Mouse (Mus musculus): ENCODE measurements around the gene Kcnn3. TPM values are rescaled to one million over a fixed set of nuclear protein-coding genes. Genes with fewer than 3 reads are reported as not detected.

Kcnn3 gene
- polyA plus RNA-seq, 1 experiment = 6.2 TPM

GRCm38 (mm10) chr3:89603300-89603699, 83.3 kb downstream of the Kcnn3 start:
- Histone ChIP-seq H3K4me3 (replicated peaks; ENCODE audit: insufficient read depth, low read depth, low read length) (no peak overlapping the region), H3K27ac (ENCODE audit: insufficient read depth, low read length) (no peak overlapping the region), H3K27me3 (ENCODE audit: control insufficient read depth, insufficient read depth, low read length) (no peaks in the 10 kb centered on the region), H3K4me1 (ENCODE audit: control insufficient read depth, insufficient read depth, low read length) (no peaks in the 10 kb centered on the region)
- no peak for DNase-seq
- 27% methylated on average over 5 of the region's 5 CpGs for WGBS
- TF ChIP-seq CTCF (IDR thresholded peaks at IDR 0.05; ENCODE audit: borderline replicate concordance, insufficient read depth, low read depth, low read length) (no peak), POLR2A (IDR thresholded peaks at IDR 0.05; ENCODE audit: borderline replicate concordance, insufficient read depth, low read length) (no peak)

- 84% methylated on average over 5 of the region's 5 CpGs for WGBS
Measured at GRCm38 (mm10) chr3:89605235-89605634, 85.3 kb downstream of the Kcnn3 start.

GRCm38 (mm10) chr3:89607327-89607726, 87.4 kb downstream of the Kcnn3 start:
- H3K27ac ChIP-seq (ENCODE audit: insufficient read depth, low read length) = no peak overlapping the region
- 82% methylated on average over 1 of the region's 1 CpGs for WGBS
- no peak for DNase-seq
- no peaks in the 10 kb centered on the region for H3K4me1 ChIP-seq (ENCODE audit: control insufficient read depth, insufficient read depth, low read length)
- no peak for TF ChIP-seq POLR2A (IDR thresholded peaks at IDR 0.05; ENCODE audit: borderline replicate concordance, insufficient read depth, low read length)
- no peak for TF ChIP-seq CTCF (IDR thresholded peaks at IDR 0.05; ENCODE audit: borderline replicate concordance, insufficient read depth, low read depth, low read length)
- H3K4me3 ChIP-seq (replicated peaks; ENCODE audit: insufficient read depth, low read depth, low read length) = no peak overlapping the region
- no peaks in the 10 kb centered on the region for H3K27me3 ChIP-seq (ENCODE audit: control insufficient read depth, insufficient read depth, low read length)

More at GRCm38 (mm10) chr3:89605235-89605634, 85.3 kb downstream of the Kcnn3 start:
- no peak overlapping the region for H3K4me3 ChIP-seq (replicated peaks; ENCODE audit: insufficient read depth, low read depth, low read length)
- H3K4me1 ChIP-seq (ENCODE audit: control insufficient read depth, insufficient read depth, low read length) = no peaks in the 10 kb centered on the region
- no peak for TF ChIP-seq POLR2A (IDR thresholded peaks at IDR 0.05; ENCODE audit: borderline replicate concordance, insufficient read depth, low read length)
- H3K27ac ChIP-seq (ENCODE audit: insufficient read depth, low read length) = no peak overlapping the region
- no peaks in the 10 kb centered on the region for H3K27me3 ChIP-seq (ENCODE audit: control insufficient read depth, insufficient read depth, low read length)
- no peak for DNase-seq

- WGBS = 89% methylated on average over 5 of the region's 5 CpGs
- Histone ChIP-seq H3K4me3 (replicated peaks; ENCODE audit: insufficient read depth, low read depth, low read length) (no peak overlapping the region), H3K27ac (ENCODE audit: insufficient read depth, low read length) (no peak overlapping the region), H3K27me3 (ENCODE audit: control insufficient read depth, insufficient read depth, low read length) (no peaks in the 10 kb centered on the region), H3K4me1 (ENCODE audit: control insufficient read depth, insufficient read depth, low read length) (peaks cover 6% of the 10 kb centered on the region; the same call in 1 of the 2 replicates)
- DNase-seq = no peak
- TF ChIP-seq CTCF (IDR thresholded peaks at IDR 0.05; ENCODE audit: borderline replicate concordance, insufficient read depth, low read depth, low read length) (no peak), POLR2A (IDR thresholded peaks at IDR 0.05; ENCODE audit: borderline replicate concordance, insufficient read depth, low read length) (no peak)
Measured at GRCm38 (mm10) chr3:89612048-89612447, 92.1 kb downstream of the Kcnn3 start.

- Histone ChIP-seq H3K4me3 (replicated peaks; ENCODE audit: insufficient read depth, low read depth, low read length) (no peak overlapping the region), H3K27me3 (ENCODE audit: control insufficient read depth, insufficient read depth, low read length) (no peaks in the 10 kb centered on the region), H3K4me1 (ENCODE audit: control insufficient read depth, insufficient read depth, low read length) (peaks cover 6% of the 10 kb centered on the region; the same call in 1 of the 2 replicates), H3K27ac (ENCODE audit: insufficient read depth, low read length) (no peak overlapping the region)
- peak; percentile 21 to 22 for DNase-seq
- TF ChIP-seq POLR2A (IDR thresholded peaks at IDR 0.05; ENCODE audit: borderline replicate concordance, insufficient read depth, low read length) = no peak
- WGBS = 43% methylated on average over 18 of the region's 18 CpGs
Measured at GRCm38 (mm10) chr3:89613526-89614523, 93.9 kb downstream of the Kcnn3 start.

- TF ChIP-seq POLR2A (IDR thresholded peaks at IDR 0.05; ENCODE audit: borderline replicate concordance, insufficient read depth, low read length) (no peak), CTCF (IDR thresholded peaks at IDR 0.05; ENCODE audit: borderline replicate concordance, insufficient read depth, low read depth, low read length) (no peak)
- H3K4me1 ChIP-seq (ENCODE audit: control insufficient read depth, insufficient read depth, low read length) = peaks cover 6% of the 10 kb centered on the region; the same call in 1 of the 2 replicates
- 76% methylated on average over 6 of the region's 6 CpGs for WGBS
- no peak for DNase-seq
- no peak overlapping the region for H3K4me3 ChIP-seq (replicated peaks; ENCODE audit: insufficient read depth, low read depth, low read length)
- H3K27me3 ChIP-seq (ENCODE audit: control insufficient read depth, insufficient read depth, low read length) = no peaks in the 10 kb centered on the region
- no peak overlapping the region for H3K27ac ChIP-seq (ENCODE audit: insufficient read depth, low read length)
Measured at GRCm38 (mm10) chr3:89616861-89617260, 96.9 kb downstream of the Kcnn3 start.

- Histone ChIP-seq H3K27me3 (ENCODE audit: control insufficient read depth, insufficient read depth, low read length) (no peaks in the 10 kb centered on the region), H3K27ac (ENCODE audit: insufficient read depth, low read length) (no peak overlapping the region), H3K4me1 (ENCODE audit: control insufficient read depth, insufficient read depth, low read length) (peaks cover 6% of the 10 kb centered on the region; the same call in 1 of the 2 replicates), H3K4me3 (replicated peaks; ENCODE audit: insufficient read depth, low read depth, low read length) (no peak overlapping the region)
- TF ChIP-seq CTCF (IDR thresholded peaks at IDR 0.05; ENCODE audit: borderline replicate concordance, insufficient read depth, low read depth, low read length) (no peak), POLR2A (IDR thresholded peaks at IDR 0.05; ENCODE audit: borderline replicate concordance, insufficient read depth, low read length) (no peak)
- no peak for DNase-seq
- 98% methylated on average over 2 of the region's 2 CpGs for WGBS
Measured at GRCm38 (mm10) chr3:89617360-89617759, 97.4 kb downstream of the Kcnn3 start.

GRCm38 (mm10) chr3:89622825-89623224, 102.9 kb downstream of the Kcnn3 start:
- DNase-seq = no peak
- TF ChIP-seq CTCF (IDR thresholded peaks at IDR 0.05; ENCODE audit: borderline replicate concordance, insufficient read depth, low read depth, low read length) = no peak
- no peak for TF ChIP-seq POLR2A (IDR thresholded peaks at IDR 0.05; ENCODE audit: borderline replicate concordance, insufficient read depth, low read length)
- H3K4me1 ChIP-seq (ENCODE audit: control insufficient read depth, insufficient read depth, low read length) = peaks cover 7% of the 10 kb centered on the region
- 42% methylated on average over 6 of the region's 6 CpGs for WGBS
- H3K4me3 ChIP-seq (replicated peaks; ENCODE audit: insufficient read depth, low read depth, low read length) = no peak overlapping the region
- H3K27ac ChIP-seq (ENCODE audit: insufficient read depth, low read length) = no peak overlapping the region
- no peaks in the 10 kb centered on the region for H3K27me3 ChIP-seq (ENCODE audit: control insufficient read depth, insufficient read depth, low read length)

Data from cerebellum, adult 2 months (tissue).